Mouse (Mus musculus): ENCODE results near the gene Ppp6r3.
A peak's percentile ranks its signal among the peaks of the same experiment; 100 is the strongest.

Ppp6r3 gene

DNA sequence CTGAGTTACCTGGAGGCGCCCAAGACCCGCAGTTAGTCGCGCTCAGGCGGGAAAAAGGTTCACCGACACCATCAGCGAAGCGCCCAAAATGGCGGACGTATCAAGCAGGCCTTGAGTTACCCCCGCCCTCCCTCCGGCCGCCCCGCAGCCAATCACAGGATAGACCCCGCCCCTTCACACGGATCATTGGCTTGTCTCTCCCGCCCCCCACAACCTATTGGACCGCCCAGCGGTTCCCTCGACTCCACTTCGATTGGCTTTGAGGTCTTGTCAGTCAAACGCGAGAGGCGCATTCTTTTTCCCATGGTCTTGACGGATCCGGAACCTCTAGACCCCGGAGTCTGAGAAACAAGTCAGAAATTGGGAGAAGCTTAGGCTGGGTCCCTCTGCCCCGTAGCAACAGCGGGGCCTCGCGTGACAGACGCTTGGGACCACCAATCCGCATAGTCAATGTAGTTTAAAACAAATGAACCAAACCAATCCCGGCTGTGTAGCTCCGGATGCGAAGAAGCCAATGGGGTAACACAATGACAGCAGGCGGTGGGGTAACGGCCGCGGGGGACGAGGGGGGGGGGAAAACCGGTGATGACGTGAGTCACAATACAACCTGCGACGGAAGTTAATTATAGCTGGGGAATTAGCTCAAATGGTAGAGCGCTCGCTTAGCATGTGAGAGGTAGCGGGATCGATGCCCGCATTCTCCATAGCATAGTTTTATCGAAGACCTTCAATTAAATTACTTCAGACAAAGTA lies at the start of gene Ppp6r3:
Gene Ppp6r3, minus strand, starts transcription at position 118 of the 753 bp plus-strand sequence.
- peak; percentile 95 to 97 for DNase-seq (ENCODE audit: low read depth in 2 of 2, low spot score in 2 of 2)

DNA sequence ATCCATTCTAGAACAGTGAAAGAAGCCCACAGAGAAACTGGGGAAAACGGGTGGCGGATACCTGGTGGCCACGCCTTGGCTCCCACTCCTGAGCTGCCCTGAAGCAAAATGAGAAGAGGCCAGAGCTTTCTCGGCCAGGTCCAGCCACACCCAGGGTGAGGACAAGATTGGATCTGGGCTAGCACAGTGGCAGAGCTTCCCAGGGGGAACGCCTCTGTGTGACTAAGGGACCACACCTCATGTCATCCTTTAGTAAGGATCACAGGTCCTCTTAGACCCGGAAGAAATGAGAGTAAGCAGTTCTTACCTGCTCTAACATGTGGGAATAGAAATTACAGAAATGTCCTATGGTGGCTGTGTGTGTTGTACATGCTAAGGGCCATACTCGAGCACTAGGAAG lies 49.6 kb upstream of the Ppp6r3 start:
- DNase-seq (ENCODE audit: low read depth in 2 of 2, low spot score in 2 of 2): no peak

DNA sequence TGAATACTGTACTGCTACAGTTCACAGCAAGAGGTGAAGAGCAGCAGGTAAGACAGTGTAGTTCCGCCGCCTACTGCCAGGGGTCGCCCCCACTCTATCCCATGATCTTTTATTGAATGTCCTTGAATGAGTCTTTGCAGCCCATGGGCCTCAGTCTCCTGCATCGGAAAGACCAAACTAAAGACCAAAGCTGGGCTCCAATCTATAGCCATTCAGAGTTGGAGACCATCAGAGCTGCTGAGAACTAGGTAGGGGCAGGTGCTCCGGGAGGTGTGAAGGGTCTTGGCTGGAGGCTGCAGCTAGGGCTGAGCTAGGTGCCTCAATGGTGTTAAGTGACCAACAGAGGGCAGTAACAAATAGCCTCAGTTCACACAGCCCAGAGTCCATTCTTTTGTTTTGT lies 48.3 kb upstream of the Ppp6r3 start:
- DNase-seq (ENCODE audit: low read depth in 2 of 2, low spot score in 2 of 2): peak; percentile 35 to 46

DNA sequence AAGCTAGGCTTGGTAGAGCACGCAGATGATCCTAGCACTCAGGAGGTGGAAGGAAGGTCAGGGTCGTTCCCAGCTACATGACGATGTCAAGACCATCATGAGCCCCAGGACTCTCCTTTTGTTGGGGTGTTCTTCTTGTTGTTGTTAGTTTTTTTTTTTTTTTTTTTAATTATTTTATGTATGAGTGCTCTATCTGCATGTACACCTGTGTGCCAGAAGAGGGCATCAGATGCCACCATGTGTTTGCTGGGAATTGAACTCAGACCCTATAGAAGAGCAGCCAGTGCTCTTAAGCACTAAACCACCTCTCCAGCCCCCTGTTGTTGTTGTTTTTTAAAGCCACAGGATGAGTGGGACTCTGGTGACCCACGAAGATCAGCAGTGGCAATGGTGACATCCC lies 47.7 kb upstream of the Ppp6r3 start:
- no peak for DNase-seq (ENCODE audit: low read depth in 2 of 2, low spot score in 2 of 2)

DNA sequence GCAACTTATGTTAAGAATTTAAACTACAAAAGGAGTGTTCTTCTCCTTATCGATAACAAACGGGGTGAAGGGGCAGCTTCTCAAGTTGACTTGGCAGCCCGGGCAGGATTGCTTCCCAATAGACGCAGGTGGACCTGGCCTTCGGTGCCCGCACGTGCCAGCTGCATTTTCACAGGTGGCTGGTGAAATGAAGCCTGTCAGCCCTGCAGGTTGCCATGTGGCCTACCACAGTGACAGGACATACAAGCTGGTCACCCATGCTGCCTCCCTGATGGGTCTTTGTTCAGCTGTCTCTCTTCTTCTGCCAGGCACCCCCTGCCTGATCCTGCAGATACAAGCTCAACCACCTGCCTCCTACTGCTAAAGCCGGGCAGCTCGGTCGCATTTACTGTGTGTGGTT lies 45.3 kb upstream of the Ppp6r3 start:
- no peak for DNase-seq (ENCODE audit: low read depth in 2 of 2, low spot score in 2 of 2)

DNA sequence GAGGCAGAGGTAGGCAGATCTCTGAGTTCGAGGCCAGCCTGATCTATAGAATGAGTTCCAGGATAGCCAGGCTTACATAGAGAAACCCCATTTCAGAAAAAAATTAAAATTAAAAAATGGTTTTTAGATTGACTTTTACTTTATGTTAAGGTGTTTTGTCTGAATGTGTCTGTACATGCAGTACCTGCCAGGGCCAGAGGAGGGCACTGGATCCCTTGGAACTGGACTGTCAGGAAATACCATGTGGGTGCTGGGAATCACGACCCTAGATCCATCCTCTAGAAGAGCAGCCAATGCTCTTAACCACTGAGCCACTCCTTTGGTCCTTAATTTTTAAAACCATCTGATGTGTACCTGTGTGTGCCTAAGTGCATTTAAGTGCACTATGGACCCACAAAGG lies 43.8 kb upstream of the Ppp6r3 start:
- DNase-seq (ENCODE audit: low read depth in 2 of 2, low spot score in 2 of 2): peak in 1 of 2 experiments; percentile 6

DNA sequence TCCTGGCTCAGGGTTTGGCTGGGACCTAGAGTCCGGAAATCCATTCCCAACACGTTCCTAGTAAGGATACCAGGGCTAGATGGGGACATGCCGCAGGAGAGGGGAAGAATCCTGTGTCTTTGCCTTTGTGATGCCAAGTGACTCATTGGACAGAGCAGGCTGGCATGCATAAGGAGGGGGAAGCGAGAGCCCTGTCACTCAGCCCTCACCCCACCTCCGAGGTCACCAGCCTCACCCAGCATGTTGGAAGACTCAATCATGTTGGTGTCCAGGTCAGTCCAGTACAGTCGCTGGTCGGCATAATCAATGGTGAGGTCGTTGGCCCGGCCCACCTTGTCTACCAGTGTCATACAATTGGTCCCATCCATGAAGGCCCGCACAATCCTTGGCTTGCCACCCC lies 38.4 kb upstream of the Ppp6r3 start:
- DNase-seq (ENCODE audit: low read depth in 2 of 2, low spot score in 2 of 2): no peak

DNA sequence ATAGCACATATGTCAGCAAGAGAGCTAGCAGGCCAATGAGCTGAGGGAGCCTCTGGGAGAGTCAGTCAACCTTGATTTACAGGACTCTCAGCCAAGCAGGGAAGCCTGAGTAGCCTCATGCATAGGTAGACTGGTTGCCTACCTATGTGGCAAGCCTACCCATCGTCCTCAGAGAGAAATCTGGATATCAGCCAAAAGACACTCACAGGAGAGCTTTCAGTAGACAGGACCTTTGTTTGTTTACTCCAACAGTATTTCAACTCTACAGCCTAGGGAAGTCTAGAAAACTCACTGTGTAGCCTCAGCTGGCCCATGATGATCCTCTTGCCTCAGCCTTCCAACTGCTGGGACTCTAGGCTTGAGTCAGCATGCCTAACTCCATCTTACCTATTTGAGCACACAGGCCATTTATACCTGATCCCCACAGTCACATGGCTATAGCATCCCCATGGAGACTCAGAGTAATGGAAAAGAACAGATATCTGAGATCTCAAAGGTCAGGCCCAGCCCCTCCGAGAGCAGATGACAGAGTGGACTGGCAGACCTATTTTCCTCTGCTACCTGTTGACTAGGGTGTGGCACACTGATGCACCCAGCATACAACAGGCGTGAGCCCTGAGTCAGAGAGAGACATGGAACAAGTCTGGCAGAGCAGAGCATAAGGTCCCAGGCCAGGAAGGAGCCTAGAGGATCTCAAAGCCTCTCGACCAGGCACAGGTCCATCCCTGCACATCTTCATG lies 37.2 kb upstream of the Ppp6r3 start:
- no peak for DNase-seq (ENCODE audit: low read depth in 2 of 2, low spot score in 2 of 2)

DNA sequence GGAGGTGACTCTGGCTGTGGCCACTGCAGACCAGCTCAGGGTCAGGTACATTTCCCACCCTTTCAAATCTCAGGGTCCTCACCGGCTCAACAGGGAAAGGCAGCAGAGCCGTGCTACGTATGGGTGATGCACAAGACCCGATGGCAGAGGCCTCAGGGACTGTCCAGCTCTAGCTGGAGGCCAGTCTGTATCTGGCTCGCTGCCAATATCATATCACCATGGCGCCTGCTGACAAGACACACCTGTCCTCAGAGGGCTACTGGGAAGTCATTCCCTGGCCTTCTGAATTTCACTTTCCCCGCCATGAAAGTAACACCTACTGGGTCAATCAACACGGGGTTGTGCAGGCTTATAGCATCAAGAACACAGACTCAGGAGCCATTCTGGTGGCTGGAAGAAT lies 36.2 kb upstream of the Ppp6r3 start:
- DNase-seq (ENCODE audit: low read depth in 2 of 2, low spot score in 2 of 2): no peak

DNA sequence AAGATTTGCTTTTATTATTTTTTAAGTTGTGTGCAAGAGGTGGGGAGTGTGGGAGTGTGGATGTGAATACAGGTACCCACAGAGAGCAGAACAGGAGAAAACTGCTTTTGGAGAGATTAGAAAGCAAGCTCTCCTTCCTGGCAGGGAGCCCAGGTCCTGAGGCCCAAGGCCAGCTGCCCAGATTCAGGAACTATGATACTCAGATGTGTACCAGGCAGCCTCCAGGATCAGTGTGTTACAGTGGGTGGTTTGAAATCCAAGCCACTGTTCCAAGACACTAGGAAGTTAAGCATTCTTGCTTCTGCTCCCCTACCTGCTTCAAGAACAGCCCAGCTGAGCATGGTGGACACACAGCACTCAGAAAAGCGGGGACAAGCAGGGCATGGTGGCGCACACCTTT lies 35.3 kb upstream of the Ppp6r3 start:
- no peak for DNase-seq (ENCODE audit: low read depth in 2 of 2, low spot score in 2 of 2)

DNA sequence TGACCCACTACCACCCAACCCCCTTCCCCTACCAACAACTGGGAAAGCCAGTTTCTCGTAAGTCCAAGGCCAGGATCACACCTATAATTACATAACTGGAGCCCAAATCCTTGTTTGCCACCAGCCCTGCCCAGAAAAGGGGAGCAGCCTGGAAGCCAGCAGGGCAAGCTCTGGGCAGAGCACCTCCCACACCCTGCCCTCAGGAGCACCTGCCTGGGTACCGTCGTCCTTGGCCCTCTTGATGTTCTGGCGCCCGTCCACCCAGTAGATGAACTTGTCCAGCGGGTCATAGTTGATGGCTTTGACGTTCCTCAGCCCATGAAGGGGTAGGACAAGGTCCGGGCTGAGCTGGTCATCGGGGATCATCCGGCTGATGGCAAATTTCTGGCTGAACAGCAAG lies 34.3 kb upstream of the Ppp6r3 start:
- DNase-seq (ENCODE audit: low read depth in 2 of 2, low spot score in 2 of 2): no peak

DNA sequence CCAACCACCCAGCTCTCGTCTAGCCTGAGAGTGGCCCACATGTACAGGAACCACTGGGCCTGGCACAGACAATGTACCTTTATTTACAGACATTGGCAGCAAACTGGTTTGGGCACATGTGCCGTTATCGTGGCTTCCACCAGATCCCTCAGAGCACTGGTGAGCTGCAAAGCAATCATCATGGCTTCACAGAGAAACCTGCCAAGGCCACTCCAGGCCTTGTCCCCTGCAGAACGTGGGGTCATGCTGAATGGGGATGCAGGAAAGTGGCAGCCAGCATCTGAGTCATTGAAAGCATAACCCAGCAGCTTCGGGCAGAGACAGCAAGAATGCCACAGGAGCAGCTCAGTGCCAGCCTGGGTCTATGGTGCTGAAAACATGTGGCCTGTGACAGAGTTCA lies 18.8 kb upstream of the Ppp6r3 start:
- DNase-seq (ENCODE audit: low read depth in 2 of 2, low spot score in 2 of 2): no peak

DNA sequence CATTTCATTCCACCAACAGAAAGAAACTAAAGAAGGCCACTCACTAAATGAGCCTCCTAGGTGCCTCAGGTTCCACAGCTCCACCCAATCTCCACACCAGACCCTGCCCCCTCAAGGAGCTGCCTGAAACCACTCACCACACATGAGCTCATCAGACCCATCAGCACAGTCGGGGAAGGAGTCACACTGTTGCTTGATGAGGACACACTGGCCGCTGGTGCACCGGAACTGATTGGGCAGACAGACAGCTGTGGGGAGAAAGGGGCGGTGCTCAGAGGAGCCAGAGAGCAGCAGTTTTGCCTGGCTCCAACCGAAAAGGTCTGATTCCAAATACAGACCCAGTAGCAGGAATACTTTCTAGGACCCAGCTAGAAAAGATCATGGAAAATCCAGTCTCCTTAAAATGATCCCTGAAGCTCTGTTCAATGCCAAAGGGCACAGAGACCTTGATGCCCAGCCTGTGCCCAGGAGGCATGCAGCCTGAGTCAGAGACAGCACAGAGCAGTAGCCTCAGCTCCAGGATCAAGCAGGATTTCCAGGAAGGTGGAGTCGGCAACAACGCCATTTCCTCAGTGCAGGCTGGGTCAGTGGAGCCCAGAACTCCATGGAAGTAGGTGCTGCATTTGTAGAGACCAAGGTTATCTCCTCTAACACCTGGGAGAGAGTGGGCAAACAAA lies 18.0 kb upstream of the Ppp6r3 start:
- DNase-seq (ENCODE audit: low read depth in 2 of 2, low spot score in 2 of 2): no peak

DNA sequence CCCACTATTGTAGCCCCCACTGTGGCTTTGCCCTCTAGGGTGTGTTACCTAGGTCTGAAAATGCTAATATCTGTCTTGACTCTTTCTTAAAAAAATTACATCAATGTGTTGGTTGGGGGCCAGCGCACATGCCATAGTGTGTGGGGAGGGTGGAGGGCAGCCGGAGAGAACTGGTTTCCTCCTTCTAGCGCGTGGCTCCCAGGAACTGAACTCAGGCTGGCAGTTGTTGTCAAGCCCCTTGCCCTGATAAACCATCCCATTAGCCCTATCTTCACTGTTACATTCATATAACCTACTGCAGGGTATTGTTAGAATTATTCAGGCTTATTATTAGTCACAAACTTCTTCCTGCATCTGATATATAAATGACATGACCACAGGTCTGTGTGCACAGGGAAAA lies 14.4 kb upstream of the Ppp6r3 start:
- no peak for DNase-seq (ENCODE audit: low read depth in 2 of 2, low spot score in 2 of 2)

DNA sequence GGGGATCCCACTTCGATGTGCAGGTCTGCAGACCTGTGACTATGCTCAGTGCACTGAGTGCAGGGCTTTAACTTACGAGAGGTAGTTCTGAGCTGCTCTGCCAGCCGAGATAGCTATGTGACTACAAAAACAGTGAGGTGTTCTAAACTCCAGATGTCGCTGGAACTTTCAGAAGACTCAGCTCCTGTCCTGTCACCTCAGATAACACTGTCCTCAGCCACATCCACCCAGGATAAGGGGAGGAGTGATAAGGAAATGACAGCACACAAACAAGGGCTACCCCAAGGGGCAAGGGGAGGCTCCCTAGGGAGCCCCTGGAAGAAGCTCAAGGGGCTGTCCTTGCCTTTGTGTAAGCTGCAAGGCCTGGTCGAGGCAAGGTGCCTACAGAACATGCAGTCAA lies 14.0 kb upstream of the Ppp6r3 start:
- no peak for DNase-seq (ENCODE audit: low read depth in 2 of 2, low spot score in 2 of 2)

DNA sequence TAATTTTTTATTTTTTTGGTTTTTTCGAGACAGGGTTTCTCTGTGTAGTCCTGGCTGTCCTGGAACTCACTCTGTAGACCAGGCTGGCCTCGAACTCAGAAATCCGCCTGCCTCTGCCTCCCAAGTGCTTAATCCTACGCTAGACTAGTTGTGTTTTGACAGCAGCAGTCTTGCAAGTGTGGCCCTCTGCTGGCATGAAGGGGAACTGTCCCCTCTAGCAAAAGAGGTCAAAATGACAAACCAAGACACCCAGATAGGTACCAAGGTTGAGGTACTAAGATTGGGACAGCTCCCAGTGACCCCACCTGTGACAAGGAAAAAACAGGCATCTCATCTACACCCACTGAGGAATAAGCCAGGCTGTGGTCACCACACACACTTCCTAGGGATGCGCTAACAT lies 12.2 kb upstream of the Ppp6r3 start:
- peak; percentile 14 to 51 for DNase-seq (ENCODE audit: low read depth in 2 of 2, low spot score in 2 of 2)

DNA sequence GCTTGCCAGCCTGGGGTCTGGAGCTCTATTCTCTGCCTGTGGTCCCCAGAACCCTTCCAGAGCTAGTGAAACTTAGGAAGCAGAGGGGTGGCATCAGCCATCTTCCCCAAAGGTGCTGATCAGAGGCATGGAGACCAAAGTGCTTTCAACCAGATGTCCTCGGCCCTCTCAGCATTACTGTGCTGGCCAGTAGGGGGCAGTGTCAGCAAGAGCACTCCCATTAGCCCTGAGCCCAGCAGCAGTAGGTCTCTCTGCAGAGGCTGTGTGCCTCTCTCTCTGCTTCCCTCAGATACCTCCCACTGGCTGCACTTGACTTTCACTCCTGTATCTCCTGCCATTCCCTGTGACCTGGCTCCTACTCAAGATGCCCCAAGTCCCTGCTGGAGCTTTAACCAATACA lies 11.0 kb upstream of the Ppp6r3 start:
- peak; percentile 42 to 43 for DNase-seq (ENCODE audit: low read depth in 2 of 2, low spot score in 2 of 2)

DNA sequence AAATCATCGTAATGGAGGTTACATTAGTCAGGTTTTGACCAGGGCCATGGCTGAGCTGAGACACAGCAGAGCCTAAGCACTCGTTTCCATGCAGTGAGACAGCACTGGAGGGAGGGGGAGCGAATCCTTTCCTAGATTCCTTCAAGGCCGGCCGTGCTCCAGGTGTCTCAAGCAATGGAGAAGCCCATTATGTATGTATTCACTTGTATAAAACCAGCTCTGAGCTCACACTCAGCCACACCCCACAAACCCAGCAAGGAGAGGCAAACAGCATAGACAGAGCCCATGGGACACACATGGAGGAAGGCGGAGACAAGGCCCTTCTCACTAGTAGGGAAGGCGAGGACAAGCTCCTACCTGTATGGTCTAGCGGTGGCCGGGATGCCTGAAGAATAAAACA lies 10.5 kb upstream of the Ppp6r3 start:
- no peak for DNase-seq (ENCODE audit: low read depth in 2 of 2, low spot score in 2 of 2)

DNA sequence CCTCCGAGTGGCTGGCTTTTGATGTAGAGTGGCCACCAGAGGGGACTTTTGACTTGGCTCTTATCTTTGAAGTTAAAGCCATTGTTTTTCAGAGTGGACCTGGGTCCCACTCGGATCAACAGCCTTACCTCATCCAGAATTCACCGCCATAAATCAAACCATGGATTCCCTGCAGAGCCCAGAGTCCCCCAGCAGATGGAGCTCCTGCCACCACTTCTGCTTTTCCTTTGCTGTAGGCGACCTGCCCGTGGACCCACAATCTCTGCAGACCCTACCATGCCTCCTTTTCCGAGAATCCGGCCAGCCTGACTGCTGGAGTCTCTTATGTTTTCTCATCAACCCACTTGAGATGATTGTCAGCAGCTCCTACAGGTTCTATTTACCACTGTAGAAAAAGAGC lies 5.8 kb upstream of the Ppp6r3 start:
- peak; percentile 32 to 56 for DNase-seq (ENCODE audit: low read depth in 2 of 2, low spot score in 2 of 2)

DNA sequence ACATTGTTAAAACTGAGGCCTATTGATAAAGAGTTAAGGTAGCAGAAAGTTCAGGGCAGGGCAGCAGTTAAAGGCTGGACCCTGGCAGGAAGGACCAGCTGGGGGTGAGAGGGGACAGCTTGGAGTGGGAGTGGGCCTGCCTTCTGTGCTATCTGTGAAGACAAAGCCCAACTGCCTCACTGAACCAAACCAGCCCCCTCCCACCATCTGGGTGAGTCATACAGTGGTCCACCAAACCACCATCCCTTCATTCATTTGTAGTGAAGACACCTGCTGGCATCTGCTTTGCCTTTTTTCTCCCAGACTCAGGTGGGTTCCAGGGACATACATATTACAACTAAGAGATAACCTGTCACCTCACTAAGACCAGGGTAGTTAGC lies 2.4 kb upstream of the Ppp6r3 start:
- DNase-seq (ENCODE audit: low read depth in 2 of 2, low spot score in 2 of 2): no peak

DNA sequence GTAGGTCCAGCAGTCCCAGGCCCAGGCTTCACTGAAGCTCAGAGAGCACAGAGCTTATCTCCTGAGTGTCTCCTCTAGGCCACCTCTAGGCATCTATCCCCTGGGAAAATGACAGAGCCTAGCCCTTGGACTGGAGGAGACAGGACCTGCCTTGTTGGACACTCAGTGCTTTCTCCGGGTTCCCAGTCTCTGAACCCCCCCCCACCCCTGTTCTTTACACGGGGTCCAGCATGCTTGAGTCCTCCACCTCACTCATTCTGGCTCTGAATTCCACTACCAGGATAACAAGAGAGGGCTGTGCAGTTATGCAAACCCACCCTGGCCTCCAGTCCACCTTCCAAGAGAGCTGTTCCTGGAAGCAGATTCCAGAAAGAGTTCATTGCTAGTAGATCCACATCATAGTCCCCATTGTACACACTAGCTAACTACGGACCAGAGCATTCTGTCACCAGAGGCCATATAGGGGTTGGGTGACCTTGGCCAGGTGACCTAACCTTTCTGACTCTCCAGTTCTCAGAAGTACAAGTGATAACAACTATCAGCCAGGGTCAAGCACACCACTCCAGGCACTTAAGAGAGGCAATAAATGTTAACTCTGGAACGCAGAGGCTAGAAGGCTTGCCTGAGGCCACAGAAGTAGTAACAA lies 1.8 kb upstream of the Ppp6r3 start:
- DNase-seq (ENCODE audit: low read depth in 2 of 2, low spot score in 2 of 2): no peak
